Mouse (Mus musculus): ENCODE measurements at regions not wholly inside any gene's neighbourhood (a gene's known extent, or its start where the extent isn't known, plus 50 kb on each side); places are given as distances from the start of the nearest gene placed in this dataset.
A peak's percentile ranks its signal among the peaks of the same experiment; 100 is the strongest.

DNA sequence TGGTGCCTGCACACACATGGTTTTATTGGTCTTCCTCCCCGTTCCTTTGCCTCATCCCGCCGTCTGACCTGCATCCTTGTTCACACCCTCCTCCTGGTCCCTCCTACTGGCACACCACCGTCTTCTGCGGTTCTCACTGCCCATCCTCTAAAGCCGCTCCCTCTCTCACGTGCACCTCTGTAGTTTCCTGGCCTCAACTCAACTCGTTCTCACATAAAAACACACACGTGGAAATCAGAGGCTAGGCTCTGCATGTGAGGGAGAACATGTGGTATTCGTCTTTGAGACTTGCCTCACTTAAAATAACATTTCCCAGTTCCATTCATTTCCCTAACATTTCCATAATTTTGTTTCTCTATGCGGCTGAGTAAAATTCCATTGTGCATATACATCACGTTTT, 69.5 kb downstream of the Aldh8a1 start:
- intact Hi-C loops (cut with DNase I), result no loop called here
- peak; percentile 48 to 63 for DNase-seq (ENCODE audit: low spot score in 2 of 2)

DNA sequence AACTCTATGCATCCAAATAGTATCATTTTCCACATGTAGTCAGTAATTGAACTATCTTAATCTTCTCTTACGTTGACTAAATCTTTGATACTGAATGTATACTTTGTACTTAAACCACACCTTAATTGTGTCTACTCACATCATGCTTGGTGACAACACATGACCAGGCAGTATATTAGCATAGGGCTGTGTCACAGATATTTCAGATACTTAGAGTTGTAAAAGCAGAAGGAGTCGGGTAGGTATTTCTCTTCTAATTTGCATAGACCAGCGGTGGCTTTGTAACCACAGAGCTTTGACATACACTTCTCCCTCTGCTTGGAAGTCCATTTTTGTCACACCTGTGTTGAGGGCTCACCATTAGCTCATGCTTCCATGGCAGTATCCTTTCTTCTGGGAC, 71.0 kb downstream of the Aldh8a1 start:
- intact Hi-C loops (cut with DNase I), result no loop called here
- DNase-seq (ENCODE audit: low spot score in 2 of 2), result no peak

DNA sequence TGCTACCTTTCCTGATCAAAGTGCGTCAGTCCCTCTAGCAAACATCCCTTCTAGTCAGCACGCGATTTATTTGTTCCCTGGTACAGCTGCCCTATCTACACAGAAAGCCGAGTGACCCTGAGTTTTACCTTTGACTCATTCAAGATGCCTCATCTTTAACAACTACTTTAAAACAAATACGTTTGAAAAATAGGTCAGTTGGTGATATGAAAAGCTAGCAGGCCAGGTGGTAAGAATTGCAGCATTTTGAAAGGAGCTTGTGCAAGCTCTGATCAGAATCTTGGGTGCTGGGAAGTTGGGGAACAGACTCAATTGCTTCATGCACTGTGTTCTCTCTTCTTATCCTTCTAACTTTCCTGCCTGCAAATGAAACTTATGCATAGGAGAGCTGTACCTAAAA, 71.9 kb downstream of the Aldh8a1 start:
- no peak for DNase-seq (ENCODE audit: low spot score in 2 of 2)
- intact Hi-C loops (cut with DNase I), result no loop called here

DNA sequence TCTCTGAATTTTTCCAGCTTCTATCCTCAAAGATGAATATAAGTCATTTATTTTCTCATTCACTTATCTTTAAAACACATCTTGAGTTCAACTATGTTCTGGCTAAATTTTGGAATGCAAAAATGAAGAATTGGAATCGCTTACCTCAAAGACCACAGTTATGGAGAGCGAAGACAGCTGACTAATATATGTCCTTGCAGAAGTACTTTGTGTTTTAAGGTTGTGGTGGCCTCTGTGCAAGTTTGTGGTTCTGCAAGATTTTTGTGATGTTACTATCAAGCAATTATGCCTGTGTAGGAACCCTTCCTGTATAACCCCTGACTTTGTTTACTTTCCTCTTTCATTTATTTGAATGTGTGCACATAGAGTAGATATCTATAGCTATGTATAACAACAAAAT, 75.5 kb downstream of the Aldh8a1 start:
- no peak for DNase-seq (ENCODE audit: low spot score in 2 of 2)
- intact Hi-C loops (cut with DNase I), result no loop called here

DNA sequence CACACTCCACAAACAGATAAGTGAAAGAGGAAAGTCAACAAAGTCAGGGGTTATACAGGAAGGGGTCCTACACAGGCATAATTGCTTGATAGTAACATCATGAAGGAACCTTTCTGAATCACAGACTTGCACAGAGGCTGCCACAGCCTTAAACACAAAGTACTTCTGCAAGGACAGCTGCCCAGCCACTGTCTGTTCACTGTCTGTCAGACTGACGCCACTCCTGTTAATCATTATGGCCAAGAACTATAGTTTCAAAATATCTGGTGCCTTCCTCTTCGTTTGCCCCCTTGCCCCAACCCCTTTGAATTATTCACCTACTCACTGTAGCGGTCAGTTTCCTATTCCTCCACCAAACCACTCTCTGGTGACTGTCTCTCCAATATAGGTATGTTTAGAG, 76.4 kb downstream of the Aldh8a1 start:
- DNase-seq (ENCODE audit: low spot score in 2 of 2), result no peak
- intact Hi-C loops (cut with DNase I), result no loop called here

DNA sequence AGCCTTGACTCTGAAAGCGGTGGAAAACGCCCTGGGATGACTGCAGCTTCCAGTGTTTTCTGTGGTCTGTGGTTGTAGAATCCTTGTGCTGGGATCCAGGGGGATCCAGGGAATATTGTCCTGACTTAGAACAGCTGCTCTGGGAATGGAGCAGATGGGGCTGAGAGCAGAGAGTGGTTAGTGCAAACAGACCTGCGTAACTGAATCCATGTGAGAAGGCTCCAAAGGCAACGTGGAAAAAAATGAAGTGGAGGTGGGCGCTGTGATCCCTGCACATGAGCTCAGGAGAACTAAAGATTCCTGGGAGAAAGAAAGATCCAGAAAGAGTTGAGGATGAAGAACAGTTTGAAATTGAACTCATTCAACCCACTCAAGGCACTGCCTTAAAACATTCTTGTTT, 77.1 kb downstream of the Aldh8a1 start:
- peak in 1 of 2 experiments; percentile 35 for DNase-seq (ENCODE audit: low spot score in 2 of 2)
- intact Hi-C loops (cut with DNase I), result no loop called here

DNA sequence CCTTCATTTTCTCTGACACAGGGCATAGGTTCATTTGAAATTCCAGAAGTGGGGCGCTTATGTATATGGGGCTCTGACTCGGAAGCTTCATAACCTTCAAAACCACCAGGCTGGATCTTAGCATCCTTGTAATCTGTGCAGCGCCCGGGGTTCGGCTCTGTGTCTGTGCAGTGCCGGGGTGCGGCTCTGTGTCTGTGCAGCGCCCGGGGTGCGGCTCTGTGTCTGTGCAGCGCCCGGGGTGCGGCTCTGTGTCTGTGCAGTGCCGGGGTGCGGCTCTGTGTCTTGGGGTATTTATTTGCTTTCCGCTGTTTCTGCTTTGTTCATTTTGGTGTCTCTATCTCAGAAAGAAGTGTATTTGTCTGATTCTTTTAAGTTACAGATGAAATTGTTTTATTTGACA, 77.7 kb downstream of the Aldh8a1 start:
- no peak for DNase-seq (ENCODE audit: low spot score in 2 of 2)
- intact Hi-C loops (cut with DNase I), result no loop called here

DNA sequence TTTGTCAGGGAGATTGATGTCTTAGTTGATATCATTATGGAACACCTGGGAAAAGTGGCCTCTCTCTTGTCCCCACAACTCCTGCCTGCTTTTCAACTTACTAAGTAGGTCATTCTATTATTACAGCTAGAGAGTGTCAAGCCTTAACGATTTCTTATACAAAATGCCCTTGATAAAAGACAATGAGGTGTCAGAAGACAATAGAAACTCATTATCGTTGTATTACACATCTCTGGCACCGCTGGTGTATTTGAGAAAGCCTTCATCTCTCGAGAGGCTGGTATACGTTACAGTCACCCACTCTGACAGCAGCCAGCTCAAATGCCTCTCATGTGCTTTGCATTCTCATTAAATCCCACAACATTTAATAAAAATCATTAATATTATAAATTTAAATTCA, 78.8 kb downstream of the Aldh8a1 start:
- intact Hi-C loops (cut with DNase I), result no loop called here
- DNase-seq (ENCODE audit: low spot score in 2 of 2), result no peak

DNA sequence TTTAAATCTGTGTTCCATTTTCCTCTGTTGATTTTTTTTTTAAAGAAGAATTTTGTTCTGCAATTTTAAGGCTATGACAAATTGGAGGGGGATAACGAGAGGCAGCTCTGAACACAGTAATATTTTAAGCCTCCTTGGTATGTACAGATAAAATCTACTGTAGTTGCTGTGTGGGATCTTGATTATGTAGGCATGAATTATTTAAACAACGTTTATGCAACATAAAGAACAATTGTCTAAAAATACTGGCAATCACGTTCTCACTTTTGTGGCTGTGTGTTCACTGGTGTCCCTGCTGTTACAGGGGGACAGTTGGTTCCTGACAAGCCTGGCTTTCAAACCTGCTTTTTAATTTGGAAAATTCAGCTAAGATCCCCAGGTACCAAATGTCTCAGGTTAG, 79.3 kb downstream of the Aldh8a1 start:
- no peak for DNase-seq (ENCODE audit: low spot score in 2 of 2)
- intact Hi-C loops (cut with DNase I), result no loop called here

DNA sequence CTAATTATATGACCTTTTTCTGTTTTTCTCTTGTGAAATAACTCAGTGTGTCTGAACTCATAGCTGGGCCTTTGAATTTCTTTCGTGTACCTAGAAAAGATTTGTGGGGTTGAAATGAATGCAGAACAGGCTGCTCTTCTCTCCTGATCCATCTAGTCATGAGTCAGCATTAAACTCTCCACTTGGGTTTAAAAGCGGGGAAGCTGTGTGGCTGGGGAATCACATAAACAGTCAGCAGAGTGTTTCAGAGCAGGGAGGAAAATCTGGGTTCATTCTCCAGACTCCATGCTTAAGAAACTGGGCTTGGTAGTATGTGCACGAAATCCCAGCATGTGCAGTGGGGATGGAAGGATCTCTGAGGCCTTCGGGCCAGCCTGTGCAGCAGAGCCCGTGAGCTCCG, 79.9 kb downstream of the Aldh8a1 start:
- intact Hi-C loops (cut with DNase I), result no loop called here
- DNase-seq (ENCODE audit: low spot score in 2 of 2), result no peak

DNA sequence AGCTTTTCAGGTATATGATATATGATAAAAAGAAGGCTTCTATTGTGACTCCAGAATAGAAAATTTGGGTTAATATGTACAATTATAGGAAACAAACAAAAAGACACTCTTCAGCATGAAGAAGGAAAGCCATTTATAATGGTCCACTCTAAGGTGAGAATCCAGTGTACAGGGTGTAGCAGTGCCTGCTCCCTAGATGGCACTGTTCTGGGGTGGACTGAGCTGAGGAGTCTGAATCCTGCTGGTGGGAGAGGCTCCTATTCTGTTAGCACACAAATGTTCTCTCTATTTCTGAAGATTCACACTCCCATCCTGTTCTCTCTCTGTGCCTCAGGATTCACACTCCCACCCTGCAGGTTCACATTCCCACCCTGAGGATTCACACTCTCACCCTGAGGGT, 81.5 kb downstream of the Aldh8a1 start:
- intact Hi-C loops (cut with DNase I), result no loop called here
- no peak for DNase-seq (ENCODE audit: low spot score in 2 of 2)

DNA sequence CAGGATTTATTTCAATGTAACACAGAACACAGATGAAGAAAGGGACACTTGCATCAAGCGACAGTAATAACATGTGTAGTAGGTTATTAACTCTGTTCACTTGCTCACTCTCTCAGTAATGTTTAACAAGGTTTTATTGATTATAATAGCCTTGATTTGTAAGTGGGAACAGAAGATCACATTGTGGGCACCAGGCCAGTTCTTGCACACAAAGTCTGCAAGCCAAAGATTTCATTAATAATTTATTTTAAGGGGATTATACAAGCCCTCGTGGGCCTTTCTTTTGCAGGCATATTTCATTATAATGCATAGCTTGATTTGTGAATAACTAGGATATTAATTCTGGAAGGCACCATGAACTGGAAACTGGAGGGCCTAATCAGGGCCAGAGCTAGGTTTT, 83.0 kb downstream of the Aldh8a1 start:
- intact Hi-C loops (cut with DNase I), result loop anchor here (10.0 kb wide), 2 partner anchors 305 to 425 kb away; partner anchors contain the start of gene Sgk1
- no peak for DNase-seq (ENCODE audit: low spot score in 2 of 2)

DNA sequence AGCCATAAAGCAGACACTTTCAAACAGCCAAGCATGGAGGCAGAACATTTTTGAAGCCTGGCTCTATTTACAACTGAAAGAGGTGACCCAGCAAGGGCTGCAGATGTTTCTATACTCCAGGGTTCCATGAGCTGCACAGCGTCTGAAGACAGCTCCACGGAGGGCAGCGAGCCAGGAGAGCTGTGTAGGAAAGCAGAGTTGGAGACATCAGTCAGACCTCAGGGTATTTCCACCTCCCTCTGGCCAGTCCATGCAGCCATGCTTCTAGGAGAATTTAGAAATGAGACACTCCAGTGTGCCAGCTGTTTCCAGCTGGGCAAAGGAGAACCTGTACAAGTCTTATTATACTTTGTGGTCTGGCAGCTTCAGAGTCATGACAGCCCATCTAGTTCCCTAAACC, 85.8 kb downstream of the Aldh8a1 start:
- intact Hi-C loops (cut with DNase I), result loop anchor here (10.0 kb wide), 2 partner anchors 302 to 422 kb away; partner anchors contain the start of gene Sgk1
- no peak for DNase-seq (ENCODE audit: low spot score in 2 of 2)

DNA sequence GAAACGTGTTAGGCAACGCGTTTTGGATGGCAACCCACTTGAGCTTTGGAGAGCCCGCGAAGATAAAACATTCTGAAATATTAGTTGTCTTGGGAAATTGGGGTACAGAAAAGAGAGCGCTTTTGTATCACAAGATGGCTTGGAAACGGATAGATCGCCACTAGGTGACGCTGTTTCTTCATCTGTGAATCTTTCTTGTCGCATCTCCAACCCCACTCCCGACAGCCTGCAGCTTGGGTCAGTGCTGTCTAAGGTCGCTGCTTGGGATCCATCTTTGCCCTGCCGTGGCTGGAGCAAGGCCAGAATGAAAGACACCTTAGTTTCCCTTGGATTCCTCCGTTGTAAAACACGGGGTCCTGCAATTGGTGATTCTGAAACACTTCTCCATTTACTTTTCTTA, 88.3 kb downstream of the Aldh8a1 start:
- intact Hi-C loops (cut with DNase I), result loop anchor here (1.0 to 10.0 kb wide), 5 partner anchors 83 to 530 kb away; partner anchors contain the start of gene Sgk1
- DNase-seq (ENCODE audit: low spot score in 2 of 2), result peak; percentile 77 to 87

DNA sequence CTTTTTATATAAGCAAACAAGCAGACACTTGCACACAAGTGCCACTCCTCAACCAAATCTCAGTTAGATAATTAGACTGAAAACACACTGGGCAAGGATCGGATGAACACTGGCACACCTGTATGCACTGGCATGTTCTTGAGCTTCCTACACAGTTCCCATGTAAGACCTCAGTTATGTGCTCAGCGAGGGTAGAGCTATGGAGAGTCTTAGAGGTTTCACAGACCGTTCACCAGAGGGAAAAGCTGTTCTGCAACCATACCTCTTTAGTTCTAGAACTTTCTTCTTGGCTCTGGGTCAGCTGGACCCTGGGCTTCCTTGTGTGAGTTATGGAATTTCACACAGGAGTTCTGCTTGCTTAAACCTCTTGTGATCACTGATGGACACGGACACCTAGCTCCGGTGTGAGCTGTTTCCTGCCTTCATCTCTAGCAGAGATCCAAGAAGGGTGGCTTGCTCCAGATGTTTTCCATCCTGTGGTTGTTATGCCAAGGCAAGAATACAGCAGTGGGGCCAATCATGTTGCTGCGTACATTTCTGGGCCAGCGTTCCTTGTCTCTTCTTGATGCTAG, 88.8 kb downstream of the Aldh8a1 start:
- no peak for DNase-seq (ENCODE audit: low spot score in 2 of 2)
- intact Hi-C loops (cut with DNase I), result loop anchor here (1.0 to 10.0 kb wide), 5 partner anchors 83 to 529 kb away; partner anchors contain the start of gene Sgk1

DNA sequence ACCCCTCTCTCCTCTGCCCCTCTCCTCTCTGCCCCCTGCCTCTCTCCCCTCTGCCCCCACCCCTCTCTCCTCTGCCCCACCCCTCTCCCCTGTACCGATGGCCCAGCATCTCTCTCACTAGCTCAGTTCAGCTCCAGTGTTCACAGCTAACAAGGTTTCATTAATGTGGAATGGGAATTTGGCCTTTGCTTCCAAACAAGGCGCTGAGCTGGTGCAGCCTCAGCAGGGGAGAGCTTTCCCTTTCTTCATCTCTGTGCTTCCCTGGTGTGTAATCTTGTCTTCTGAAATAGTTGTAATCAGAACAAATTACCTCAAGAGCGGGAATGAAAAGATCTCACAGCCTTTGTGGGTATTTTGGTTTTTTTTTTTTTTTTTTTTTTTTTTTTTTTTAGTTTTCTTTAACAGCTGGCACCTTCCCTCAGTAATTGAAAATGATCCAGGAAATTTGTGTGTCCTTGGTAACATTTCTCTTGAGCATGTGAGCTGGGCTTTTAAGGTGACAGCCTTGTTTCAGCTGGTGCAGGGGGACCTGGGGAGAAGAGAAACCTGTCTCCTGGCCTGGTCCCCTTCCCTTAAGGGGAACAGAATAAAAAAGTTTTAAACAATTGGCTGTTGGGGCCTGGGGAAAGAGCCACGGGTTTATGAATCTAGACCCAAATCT, 90.5 kb downstream of the Aldh8a1 start:
- DNase-seq (ENCODE audit: low spot score in 2 of 2), result no peak
- intact Hi-C loops (cut with DNase I), result loop anchor here (5.0 to 10.0 kb wide), 3 partner anchors 135 to 417 kb away; partner anchors contain the start of gene Sgk1

DNA sequence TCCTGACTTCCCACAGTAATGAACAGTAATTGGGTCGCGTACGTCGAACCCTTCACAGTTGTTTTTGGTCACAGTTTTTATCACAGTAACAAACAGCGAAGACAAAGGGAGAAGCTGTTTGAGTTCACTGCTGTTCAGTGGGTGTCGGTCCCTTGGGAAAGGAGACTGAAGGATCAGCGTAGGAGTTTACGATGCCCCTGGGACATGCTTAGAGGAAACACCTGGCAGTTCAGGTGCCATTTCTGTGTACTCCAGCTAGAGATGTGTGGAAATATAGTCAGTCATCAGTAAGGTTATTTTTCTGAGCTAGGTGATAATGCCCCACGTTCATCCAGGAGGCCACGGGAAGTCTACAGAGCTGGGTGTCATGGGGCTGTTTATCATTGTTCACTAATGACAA, 91.3 kb downstream of the Aldh8a1 start:
- no peak for DNase-seq (ENCODE audit: low spot score in 2 of 2)
- intact Hi-C loops (cut with DNase I), result loop anchor here (5.0 to 10.0 kb wide), 3 partner anchors 134 to 416 kb away; partner anchors contain the start of gene Sgk1

DNA sequence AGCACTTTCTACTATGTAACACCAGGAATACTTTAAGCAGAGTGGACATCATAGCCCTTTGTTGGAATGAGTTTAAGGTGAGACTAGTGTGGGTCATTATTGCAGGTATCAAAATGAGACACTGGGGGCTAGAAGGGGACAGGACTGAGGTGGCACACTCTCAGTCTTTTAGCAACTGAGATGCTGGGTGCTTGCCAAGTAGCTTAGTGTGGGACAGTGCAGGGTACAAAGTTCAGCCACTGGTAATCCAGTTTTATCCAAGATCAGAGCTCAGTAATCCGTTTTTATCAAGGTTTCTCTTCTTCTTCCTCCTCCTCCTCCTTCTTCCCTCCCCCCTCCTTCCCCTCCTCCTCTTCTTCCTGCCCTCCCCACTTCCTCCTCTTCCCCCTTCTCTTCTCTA, 92.9 kb downstream of the Aldh8a1 start:
- no peak for DNase-seq (ENCODE audit: low spot score in 2 of 2)
- intact Hi-C loops (cut with DNase I), result loop anchor here (5.0 to 10.0 kb wide), 4 partner anchors 132 to 415 kb away; partner anchors contain the start of gene Sgk1

DNA sequence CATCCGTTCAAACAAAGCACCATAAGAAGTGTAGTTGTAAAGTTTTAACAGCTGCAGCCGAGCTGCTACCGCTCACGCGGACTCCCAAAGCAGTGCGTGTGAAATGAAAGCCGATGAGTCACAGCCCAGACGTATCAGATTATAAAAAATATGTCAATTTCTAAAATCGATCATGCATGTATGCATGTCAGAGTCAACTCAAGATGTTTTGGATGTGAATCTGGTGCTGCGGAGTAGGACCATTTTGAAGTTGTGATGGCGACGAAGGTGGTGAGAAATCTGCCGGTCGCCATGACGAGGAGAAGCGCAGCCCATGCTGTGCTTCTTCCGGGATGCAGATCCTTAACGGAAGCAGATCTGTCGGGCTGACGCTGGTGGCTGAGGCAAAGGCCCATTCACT, 93.5 kb downstream of the Aldh8a1 start:
- intact Hi-C loops (cut with DNase I), result loop anchor here (10.0 kb wide), 1 partner anchor 214 kb away; no protein-coding TSS in a partner anchor
- peak; percentile 49 to 54 for DNase-seq (ENCODE audit: low spot score in 2 of 2)

DNA sequence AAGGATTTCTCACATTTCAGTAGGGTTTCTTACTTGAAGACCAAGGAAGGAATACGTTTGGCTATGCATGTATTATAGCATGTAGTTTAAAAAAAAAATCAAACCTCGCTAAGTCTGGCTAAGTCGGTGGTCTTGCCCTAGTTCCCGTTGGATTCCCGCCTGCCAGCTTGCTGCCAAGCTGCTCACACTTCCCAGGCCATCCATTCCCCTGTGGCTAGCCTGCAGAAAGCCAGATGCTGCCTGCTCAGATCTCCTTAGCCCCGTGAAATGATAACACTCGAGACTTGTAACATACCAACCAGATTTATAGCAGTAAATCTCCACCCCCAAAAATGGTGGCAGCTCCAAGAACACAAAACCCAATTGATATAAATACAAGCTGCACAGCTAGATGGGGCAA, 97.2 kb downstream of the Aldh8a1 start:
- intact Hi-C loops (cut with DNase I), result loop anchor here (10.0 kb wide), 1 partner anchor 211 kb away; no protein-coding TSS in a partner anchor
- DNase-seq (ENCODE audit: low spot score in 2 of 2), result no peak

DNA sequence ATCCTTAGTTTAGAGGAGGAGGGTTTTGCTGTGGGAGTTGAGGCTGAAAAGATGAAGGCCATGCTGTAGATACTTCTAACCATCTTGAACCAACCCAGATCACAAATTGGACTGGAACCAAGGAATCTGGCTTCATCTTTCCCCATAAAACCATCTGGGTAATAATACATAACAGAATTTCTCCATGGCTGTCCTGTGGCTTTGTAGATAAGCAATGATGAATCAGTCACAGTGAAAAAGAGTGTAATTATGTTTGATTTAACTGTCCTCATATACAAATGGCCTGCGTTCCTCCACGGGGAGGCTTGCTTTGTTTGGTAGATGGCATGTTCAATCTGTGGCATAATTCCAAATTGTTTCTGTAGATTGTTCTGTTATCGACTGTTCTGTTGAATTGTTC, 100.9 kb downstream of the Aldh8a1 start:
- intact Hi-C loops (cut with DNase I), result loop anchor here (5.0 to 10.0 kb wide), 2 partner anchors 49 to 207 kb away; no protein-coding TSS in a partner anchor
- no peak for DNase-seq (ENCODE audit: low spot score in 2 of 2)

Measured in left cerebral cortex, postnatal 36 days (tissue).